Mouse (Mus musculus) thymus, postnatal 10 days (tissue): ENCODE results near the gene G3bp2.
A peak's percentile ranks its signal among the peaks of the same experiment; 100 is the strongest.

ENCODE experiments used
- DNase-seq, 2 experiments: peaks; one replicate each; pipeline ENCODE4 v3.0.0; 2021; ENCODE audit warnings: low spot score in 2 of 2

G3bp2 gene

GRCm38 (mm10) chr5:92101601-92102000 lies 18.1 kb upstream of the G3bp2 start:
- no peak for DNase-seq

GRCm38 (mm10) chr5:92098351-92099109 lies 15.0 kb upstream of the G3bp2 start:
- no peak for DNase-seq

- DNase-seq: no peak
These were observed 14.3 kb upstream of the G3bp2 start for GRCm38 (mm10) chr5:92097779-92098178.

DNA sequence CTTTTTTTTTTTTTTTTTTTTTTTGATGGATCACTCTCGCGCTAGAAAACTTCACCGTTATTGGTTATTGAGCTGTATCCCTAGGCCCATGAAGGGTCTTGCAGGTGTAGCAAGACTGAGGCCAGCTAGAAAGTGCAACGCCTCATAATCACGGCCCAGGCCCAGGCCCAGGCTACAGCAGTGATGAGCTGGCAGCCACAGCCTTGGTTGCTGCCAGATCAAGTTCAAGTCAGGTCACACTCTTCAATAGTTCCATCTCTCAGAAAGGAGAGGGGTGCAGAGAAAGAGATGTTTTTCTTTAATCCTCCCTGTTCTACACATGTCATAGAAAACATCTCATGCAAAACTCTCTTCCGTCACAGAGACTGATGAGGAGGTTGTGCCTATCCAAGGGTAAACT lies 13.3 kb upstream of the G3bp2 start:
- DNase-seq: no peak

- DNase-seq: peak in 1 of 2 experiments; percentile 22
These were observed 10.5 kb upstream of the G3bp2 start for GRCm38 (mm10) chr5:92094062-92094415.

DNA sequence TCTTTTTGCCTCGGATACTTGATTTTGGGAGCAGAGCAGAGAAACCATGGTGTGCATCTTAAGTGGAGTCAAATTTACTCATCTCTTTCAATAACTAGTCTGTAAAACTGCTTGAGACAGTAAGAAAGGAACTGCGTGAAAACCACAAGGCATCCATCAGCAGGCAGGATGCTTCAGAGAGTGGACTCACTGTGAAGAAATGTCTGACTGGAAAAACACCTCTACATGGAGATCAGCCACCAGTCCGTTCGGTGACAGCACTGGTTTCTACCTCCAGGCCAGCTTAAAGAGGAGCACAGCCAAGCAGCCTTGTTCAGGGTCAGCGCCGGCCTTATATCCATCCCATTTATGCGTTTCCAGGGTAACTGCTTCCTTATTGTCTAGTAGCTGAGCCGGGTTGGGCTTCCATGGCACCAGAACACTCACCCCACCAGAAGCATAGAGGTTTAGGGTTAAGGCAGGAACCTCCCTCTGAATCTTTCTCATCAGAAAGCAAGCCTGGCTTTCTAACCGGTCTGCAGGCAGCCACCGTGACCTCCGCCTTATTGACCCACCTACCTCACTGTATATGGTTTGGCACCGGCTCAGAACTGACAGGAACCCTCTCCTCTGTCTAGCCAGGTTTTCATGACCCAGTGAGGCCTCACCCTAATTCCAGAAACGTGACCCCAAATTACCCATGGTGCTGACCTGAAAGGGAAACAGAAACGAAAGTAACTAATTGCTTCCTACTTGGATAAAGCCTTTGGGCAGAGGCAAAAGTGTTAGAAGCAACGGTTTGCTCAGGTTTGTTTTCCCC lies 9.9 kb upstream of the G3bp2 start:
- no peak for DNase-seq

- DNase-seq: no peak
These were observed 4.0 kb upstream of the G3bp2 start for GRCm38 (mm10) chr5:92087469-92087868.

DNA sequence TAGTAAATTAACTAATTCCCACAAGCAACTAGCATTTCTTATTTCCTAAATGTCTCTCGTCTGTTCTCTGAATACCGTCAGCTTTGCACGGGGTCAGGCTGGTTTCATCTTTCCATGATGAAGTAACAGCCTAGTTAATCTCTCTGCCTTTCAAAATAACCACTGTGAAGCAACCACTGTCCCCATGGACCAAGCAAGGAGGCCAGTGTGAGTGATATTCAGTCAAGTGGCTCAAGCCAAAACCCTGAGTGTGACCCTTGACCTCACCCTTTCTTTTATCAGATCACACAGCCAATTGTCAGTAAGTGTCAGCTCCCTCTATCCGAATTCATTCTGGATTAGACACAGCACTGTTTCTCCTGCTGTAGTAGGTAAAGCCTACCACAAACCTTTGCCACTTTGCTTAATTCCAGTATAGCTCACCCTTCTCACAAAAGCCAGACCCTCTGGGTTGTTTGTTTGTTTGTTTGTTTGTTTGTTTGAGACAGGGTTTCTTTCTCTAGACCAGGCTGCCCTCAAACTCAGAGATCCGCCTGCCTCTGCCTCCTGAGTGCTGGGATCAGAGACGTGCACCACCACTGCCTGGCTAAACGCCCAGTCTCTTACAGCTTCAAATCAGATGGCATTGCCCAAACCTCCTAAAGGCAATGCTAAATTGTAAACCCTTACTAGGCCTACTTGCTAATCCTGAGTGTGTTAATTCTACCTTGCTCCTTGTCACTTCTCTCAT lies 2.5 kb upstream of the G3bp2 start:
- no peak for DNase-seq

DNA sequence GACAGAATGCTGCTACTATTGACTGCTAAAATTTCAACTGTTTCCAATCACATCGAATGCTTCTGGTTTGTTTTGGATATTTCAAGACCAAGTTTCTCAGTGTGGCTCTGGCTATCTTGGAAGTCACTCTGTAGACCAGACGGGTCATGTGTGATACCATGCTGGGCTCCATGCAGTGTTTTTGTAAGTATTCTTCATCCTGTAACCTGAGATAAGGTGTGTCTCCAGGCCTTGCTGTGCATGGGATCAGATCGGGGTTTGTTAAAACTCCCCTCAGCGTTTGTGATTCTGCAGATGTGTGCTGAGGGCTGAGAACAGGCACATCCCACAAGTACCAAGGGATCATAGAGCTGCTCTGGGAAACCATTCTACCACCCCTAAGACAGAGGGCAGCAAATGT lies 1.7 kb upstream of the G3bp2 start:
- no peak for DNase-seq

DNA sequence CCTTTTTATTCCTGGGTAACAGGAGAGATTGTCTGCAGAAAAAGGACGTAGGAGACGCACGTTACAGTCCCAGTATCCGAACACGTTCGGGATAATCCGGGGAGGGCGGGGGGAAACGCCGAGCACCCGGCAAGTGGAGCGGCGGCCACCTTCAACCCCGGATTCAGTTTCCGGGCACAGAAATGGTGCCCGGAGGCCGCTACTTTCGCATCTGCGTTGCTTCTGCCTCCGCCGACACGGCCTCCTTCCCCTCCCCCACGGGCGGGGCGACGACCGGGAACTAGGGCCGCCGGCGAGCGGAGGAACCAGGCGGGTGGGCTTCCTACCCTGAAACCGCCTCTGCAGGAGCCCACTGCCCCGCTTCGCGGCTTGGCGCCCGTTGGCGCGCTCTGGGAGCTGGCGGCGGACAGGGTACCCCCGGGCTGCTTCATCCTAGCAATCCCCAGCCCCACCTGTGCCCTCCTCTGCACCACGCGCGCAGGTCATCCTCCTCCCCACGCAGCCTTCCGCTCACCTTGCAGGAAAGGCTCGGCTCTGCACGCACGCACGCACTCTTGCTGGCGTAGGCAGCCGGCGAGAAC lies 608 bp downstream of the G3bp2 start:
- peak in 1 of 2 experiments; percentile 69 for DNase-seq

DNA sequence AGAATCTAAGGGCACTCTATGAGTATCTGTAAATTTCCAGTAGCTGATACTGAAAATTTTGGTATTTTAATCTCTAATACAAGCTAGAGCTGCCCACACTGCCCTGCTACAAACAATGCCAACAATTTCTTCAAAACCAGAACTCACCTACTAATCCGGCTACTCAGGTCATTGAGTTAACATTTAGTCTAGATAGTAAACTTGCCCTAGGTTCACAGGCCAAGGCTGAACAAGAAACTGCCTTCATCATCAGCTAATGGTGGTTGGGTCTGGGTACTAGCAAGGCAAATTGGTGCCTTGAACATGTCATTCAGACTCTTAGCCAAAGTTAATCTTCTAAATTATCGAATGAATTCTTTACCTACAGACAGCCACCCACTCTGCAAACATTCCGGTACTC lies 2.2 kb downstream of the G3bp2 start:
- DNase-seq: no peak

GRCm38 (mm10) chr5:92080400-92080799 lies 3.1 kb downstream of the G3bp2 start:
- DNase-seq: no peak

DNA sequence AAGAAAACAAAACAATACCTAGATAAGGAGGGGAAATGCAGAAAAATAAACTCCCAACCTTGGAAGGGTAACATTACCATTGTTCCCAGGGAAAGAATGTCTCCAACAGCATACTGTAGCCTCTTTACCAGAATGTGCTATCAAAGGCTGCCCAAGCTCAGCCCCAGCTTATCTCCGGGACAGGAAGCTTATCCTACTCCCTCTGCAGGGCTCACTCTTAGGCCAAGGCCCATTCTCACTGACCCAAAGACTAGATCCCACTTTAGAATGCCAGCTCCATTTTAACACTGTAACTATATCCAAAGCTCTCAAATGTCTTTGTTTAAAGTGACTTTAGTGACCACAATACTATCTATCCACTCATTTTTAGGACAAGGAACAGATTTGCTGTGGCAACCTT lies 4.2 kb downstream of the G3bp2 start:
- no peak for DNase-seq

DNA sequence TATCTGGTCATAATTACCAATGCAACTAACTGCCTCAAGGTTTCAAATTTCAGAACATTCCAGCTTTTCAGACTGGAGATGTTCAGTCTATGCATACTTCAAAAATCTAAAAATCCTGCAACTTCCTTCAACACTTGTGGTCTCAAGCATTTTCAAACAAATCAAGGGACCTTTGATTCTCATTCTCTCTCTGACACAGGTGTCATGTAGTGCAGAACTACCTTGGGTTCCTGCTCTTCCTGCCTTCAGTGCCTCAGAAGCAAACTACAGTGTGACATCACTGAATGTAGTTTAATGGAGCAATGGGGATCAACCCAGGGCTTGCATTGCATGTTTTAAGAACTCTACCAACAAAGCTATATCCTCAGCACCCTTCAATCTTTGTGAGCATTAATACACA lies 4.8 kb downstream of the G3bp2 start:
- DNase-seq: no peak

GRCm38 (mm10) chr5:92076273-92076672 lies 7.2 kb downstream of the G3bp2 start:
- DNase-seq: no peak

GRCm38 (mm10) chr5:92074061-92074460 lies 9.5 kb downstream of the G3bp2 start:
- DNase-seq: no peak

DNA sequence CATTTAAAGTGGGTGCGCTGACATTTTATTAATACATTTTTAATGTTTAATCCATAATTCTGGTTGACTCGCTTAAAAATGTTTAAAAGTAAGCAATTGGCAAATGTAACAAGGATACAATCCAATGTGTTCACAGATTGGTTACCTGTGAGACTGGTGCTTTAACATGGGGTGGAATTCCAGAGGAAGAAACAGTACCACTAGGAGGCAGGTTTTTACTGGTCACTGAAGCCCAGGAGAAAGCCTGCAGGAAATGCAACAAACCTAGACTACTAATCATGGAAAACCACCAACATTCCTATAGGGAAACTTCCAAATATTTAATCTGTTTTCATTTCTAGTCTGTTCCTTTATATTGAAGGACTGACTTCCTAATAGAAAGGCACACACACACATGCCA lies 20.3 kb downstream of the G3bp2 start:
- DNase-seq: no peak

DNA sequence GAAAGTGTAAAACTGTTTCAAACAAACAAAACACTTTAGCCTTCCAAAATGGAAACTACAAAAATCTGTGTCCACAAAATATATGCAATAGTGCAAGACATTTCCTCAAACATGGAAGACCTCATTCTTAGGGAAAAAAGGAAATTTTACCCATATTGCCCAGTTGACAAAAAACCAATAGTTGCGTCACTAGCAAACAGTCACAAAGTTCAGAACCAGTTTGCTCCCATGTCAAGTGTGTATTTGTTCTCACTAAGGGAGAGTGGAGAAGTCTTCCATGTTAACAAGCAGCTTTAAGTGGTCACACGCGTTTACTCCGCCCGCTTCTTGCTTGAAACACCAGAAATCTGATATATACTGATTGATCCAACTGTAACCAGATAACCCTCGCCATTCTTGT lies 30.7 kb downstream of the G3bp2 start:
- DNase-seq: no peak

GRCm38 (mm10) chr5:92050419-92050818 lies 33.1 kb downstream of the G3bp2 start:
- DNase-seq: no peak

GRCm38 (mm10) chr5:92043783-92044182 lies 39.7 kb downstream of the G3bp2 start, which contains the start of gene Cdkl2:
Cdkl2 (minus strand) TSS chr5:92043883.
- DNase-seq: no peak

DNA sequence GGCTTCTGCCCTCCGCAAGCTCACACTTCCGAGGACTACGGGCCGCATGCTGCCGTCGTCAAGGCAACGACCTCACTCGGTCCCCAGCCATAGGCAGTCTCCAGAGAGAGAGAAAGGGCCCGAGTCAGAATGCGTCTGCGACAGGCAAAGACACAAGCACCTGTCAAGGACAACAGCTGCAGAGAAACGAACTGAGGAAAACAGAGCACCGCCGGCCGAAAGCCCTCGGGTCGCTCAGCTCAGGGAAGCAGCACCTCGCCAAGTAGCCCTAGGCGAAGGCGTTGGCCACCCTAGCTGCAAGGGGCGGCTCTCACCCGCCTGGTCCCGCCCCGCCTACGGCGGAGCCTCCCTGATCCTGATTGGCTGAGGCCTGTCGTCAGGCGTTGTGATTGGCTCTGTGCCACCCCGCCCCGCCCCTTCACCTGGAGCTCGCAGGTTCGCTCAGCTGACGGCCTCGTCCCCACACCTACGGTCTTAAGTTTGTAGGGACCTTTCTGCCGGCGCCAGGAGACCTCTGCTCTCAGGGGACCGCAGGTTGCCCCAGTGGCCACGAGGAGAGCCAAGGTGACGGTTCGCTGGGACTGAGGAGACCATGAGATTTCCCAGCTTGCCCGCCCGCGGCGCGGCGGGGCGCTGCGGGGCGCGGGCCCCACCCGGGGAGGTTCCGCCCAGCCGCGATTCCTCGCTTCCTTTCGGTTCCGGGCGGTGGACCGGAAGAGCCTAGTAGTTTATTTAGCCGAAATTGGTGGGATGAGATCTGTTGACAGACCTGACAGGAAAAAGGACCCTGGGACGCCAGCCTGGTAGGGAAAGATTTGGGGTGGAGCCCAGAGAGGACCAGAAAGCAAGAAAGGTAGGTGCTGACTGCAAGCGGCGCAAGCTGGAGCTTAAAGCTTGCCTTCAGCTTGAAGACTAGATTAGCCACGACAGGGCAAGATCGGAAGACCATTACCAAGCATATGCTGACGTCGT lies 40.9 kb downstream of the G3bp2 start:
- peak; percentile 90 to 95 for DNase-seq
